Mouse (Mus musculus): ENCODE results near the gene Pef1. TPM values are rescaled to one million over a fixed set of nuclear protein-coding genes. Genes with fewer than 3 reads are reported as not detected.

The Pef1 gene
- polyA plus RNA-seq, 1 experiment from 2014 or later = 64.7 TPM

DNA sequence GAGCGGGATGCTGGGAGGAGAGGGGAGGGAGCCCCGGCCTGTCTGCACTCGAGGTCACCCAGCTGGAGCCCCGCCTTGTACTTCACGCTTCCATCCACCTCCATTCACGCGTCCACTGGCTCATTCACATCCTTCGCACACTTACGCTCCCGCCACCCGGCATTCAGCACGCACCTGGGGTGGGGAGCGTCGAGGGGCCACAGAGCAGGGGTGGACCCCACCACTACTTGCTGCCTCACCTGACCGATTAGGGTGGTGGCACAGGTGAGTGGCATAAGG lies 36.8 kb downstream of the Pef1 start, which contains the start of gene Hcrtr1:
Gene Hcrtr1 (minus strand): TSS at position 146 of the 279 bp plus-strand sequence.
- peaks cover 13% of the 10 kb centered on the region for H3K4me1 ChIP-seq (replicated peaks)
- H3K9me3 ChIP-seq = no peaks in the 10 kb centered on the region
- H3K4me3 ChIP-seq (replicated peaks) = peak within 1 kb of the TSS; percentile 42
- 2% methylated on average over 15 of the region's 15 CpGs for WGBS
- ATAC-seq (ENCODE audit: insufficient number of reproducible peaks, insufficient read depth, low FRiP score, low TSS enrichment, low read depth) = no peak
- H3K4me2 ChIP-seq = peak within 1 kb of the TSS; percentile 75
- no peaks in the 10 kb centered on the region for H3K36me3 ChIP-seq
- H3K9ac ChIP-seq (replicated peaks) = peak within 1 kb of the TSS; percentile 50
- peaks cover 72% of the 10 kb centered on the region for H3K27me3 ChIP-seq
- H3K27ac ChIP-seq = no peak within 1 kb of the TSS

GRCm38 (mm10) chr4:130140992-130141402 lies 38.6 kb downstream of the Pef1 start:
- H3K9ac ChIP-seq (replicated peaks) = no peak overlapping the region
- no peak overlapping the region for H3K27ac ChIP-seq
- H3K4me3 ChIP-seq (replicated peaks) = no peak overlapping the region
- peaks cover 75% of the 10 kb centered on the region for H3K27me3 ChIP-seq
- H3K9me3 ChIP-seq = peaks cover 3% of the 10 kb centered on the region; the same call in 1 of the 2 replicates
- H3K36me3 ChIP-seq = no peaks in the 10 kb centered on the region
- peaks cover 8% of the 10 kb centered on the region for H3K4me1 ChIP-seq (replicated peaks)
- WGBS = 75% methylated on average over 9 of the region's 9 CpGs
- H3K4me2 ChIP-seq = no peak overlapping the region
- ATAC-seq (ENCODE audit: insufficient number of reproducible peaks, insufficient read depth, low FRiP score, low TSS enrichment, low read depth) = no peak

DNA sequence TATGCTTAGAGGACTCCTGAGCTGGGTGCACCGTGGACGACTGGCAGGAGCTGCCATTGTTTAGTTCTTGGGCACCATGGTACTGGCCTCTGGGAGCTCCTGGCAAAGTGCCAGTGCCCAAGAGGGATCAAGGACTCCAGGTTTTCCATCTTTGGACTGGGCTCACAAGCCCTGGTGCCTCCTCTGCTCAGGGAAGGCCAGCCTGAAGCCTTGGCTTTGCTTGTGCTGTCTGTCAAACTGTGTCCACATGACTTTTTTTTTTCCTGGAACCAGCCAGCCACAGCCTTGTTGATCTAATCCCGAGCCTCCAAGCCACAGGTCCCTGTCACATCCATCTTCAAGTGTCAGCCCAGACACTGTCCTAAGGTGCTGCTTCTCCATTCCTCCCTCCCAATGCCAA lies 39.4 kb downstream of the Pef1 start:
- no peak overlapping the region for H3K27ac ChIP-seq
- H3K4me1 ChIP-seq (replicated peaks) = peaks cover 8% of the 10 kb centered on the region
- no peaks in the 10 kb centered on the region for H3K36me3 ChIP-seq
- 65% methylated on average over 3 of the region's 3 CpGs for WGBS
- H3K4me3 ChIP-seq (replicated peaks) = no peak overlapping the region
- H3K4me2 ChIP-seq = no peak overlapping the region
- H3K9ac ChIP-seq (replicated peaks) = no peak overlapping the region
- peaks cover 3% of the 10 kb centered on the region; the same call in 1 of the 2 replicates for H3K9me3 ChIP-seq
- peaks cover 71% of the 10 kb centered on the region for H3K27me3 ChIP-seq
- no peak for ATAC-seq (ENCODE audit: insufficient number of reproducible peaks, insufficient read depth, low FRiP score, low TSS enrichment, low read depth)

DNA sequence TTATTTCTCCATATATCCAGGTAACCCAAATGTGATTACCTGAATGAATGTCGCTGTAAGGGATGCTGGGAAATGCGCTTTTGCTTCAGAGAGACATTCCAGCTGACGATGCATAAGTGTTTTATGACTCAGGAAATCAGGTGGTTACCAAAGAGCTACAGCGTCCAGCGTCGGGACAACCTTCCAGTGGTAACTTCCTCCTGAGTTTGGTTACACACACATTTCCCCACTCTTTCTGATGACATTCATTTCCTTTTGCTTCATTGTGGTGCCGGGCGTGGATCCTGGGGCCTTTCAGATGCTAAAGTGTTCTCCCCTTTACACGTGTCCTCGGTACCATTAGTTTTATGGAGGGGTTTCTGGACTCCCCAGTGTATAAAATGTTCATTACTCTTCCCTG lies 46.0 kb downstream of the Pef1 start:
- Histone ChIP-seq H3K27ac (no peak overlapping the region), H3K4me2 (no peak overlapping the region), H3K36me3 (no peaks in the 10 kb centered on the region), H3K4me1 (replicated peaks) (no peaks in the 10 kb centered on the region), H3K9me3 (peaks cover 3% of the 10 kb centered on the region; the same call in 1 of the 2 replicates), H3K4me3 (replicated peaks) (no peak overlapping the region), H3K27me3 (peaks cover 40% of the 10 kb centered on the region), H3K9ac (replicated peaks) (no peak overlapping the region)
- WGBS = 69% methylated on average over 10 of the region's 10 CpGs
- no peak for ATAC-seq (ENCODE audit: insufficient number of reproducible peaks, insufficient read depth, low FRiP score, low TSS enrichment, low read depth)

GRCm38 (mm10) chr4:130154250-130154649 lies 51.9 kb downstream of the Pef1 start:
- H3K27ac ChIP-seq = no peak overlapping the region
- H3K4me3 ChIP-seq (replicated peaks) = no peak overlapping the region
- no peaks in the 10 kb centered on the region for H3K9me3 ChIP-seq
- H3K9ac ChIP-seq (replicated peaks) = no peak overlapping the region
- no peaks in the 10 kb centered on the region for H3K4me1 ChIP-seq (replicated peaks)
- H3K36me3 ChIP-seq = no peaks in the 10 kb centered on the region
- WGBS = 65% methylated on average over 3 of the region's 3 CpGs
- no peak overlapping the region for H3K4me2 ChIP-seq
- ATAC-seq (ENCODE audit: insufficient number of reproducible peaks, insufficient read depth, low FRiP score, low TSS enrichment, low read depth) = no peak
- peaks cover 38% of the 10 kb centered on the region for H3K27me3 ChIP-seq

- Histone ChIP-seq H3K9me3 (no peaks in the 10 kb centered on the region), H3K27me3 (peaks cover 42% of the 10 kb centered on the region), H3K36me3 (no peaks in the 10 kb centered on the region), H3K4me1 (replicated peaks) (no peaks in the 10 kb centered on the region), H3K4me3 (replicated peaks) (no peak overlapping the region), H3K4me2 (no peak overlapping the region), H3K27ac (no peak overlapping the region), H3K9ac (replicated peaks) (no peak overlapping the region)
- no peak for ATAC-seq (ENCODE audit: insufficient number of reproducible peaks, insufficient read depth, low FRiP score, low TSS enrichment, low read depth)
- WGBS = 66% methylated on average over 12 of the region's 12 CpGs
Measured at GRCm38 (mm10) chr4:130156812-130157371, 54.5 kb downstream of the Pef1 start.

DNA sequence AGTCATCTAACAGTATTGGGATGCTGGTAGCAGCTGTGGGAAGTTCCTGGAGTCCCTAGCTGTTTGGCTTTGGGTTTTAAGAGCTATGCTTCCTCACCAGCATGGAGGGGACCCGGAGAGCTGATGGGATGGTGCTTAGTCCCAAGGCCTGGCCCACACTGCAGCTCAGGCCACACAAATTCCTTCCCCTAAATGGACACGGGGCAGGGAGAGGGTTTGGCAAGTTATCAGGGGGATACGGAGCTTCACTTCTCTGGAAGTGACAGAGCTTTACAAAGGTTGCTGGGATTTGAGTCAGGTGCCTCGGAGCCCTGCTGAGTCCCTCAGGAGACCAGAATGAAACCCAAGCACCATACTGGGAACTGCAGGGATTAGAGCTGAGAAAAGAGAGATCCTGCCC lies 59.0 kb downstream of the Pef1 start:
- H3K27me3 ChIP-seq = peaks cover 33% of the 10 kb centered on the region

DNA sequence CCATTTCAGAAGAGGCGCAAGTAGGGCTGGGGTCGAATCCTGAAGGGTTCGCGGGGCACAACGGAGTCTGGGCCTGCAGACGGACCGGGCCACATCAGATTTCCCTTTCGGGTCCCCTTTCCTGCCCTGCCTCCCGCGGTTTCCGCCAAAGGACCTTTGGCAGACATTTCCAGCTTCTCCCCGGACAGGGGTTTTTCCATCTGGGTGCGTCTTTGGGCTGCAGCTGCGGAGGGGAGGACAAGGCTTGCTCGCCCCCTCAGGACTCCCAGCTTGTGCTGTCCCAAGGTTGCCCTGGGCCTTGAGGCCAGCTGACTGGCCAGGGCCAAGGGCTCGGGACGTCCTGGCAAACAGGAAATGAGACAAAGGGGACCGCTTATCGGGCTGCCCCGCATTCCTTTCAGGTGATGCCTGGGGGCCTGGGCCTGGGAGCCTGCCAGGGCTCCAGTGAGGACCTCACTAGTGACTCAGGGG lies 61.1 kb downstream of the Pef1 start:
- H3K9me3 ChIP-seq = no peaks in the 10 kb centered on the region
- H3K27me3 ChIP-seq = peaks cover 33% of the 10 kb centered on the region
- H3K4me2 ChIP-seq = peak overlapping the region; percentile 52
- H3K4me1 ChIP-seq (replicated peaks) = peaks cover 39% of the 10 kb centered on the region
- peak overlapping the region; percentile 35; the same call in 1 of the 2 replicates for H3K9ac ChIP-seq (replicated peaks)
- ATAC-seq (ENCODE audit: insufficient number of reproducible peaks, insufficient read depth, low FRiP score, low TSS enrichment, low read depth) = peak; percentile 40; the same call in 1 of the 2 replicates
- peak overlapping the region; percentile 50 for H3K27ac ChIP-seq
- 5% methylated on average over 20 of the region's 20 CpGs for WGBS
- H3K4me3 ChIP-seq (replicated peaks) = peak overlapping the region; percentile 2
- H3K36me3 ChIP-seq = no peaks in the 10 kb centered on the region

More for the DNA sequence above, 59.0 kb downstream of the Pef1 start:
- WGBS = 44% methylated on average over 4 of the region's 4 CpGs
- Histone ChIP-seq H3K4me3 (replicated peaks) (no peak overlapping the region), H3K36me3 (no peaks in the 10 kb centered on the region), H3K27ac (no peak overlapping the region), H3K4me2 (no peak overlapping the region), H3K9me3 (no peaks in the 10 kb centered on the region), H3K9ac (replicated peaks) (no peak overlapping the region), H3K4me1 (replicated peaks) (peaks cover 21% of the 10 kb centered on the region)
- ATAC-seq (ENCODE audit: insufficient number of reproducible peaks, insufficient read depth, low FRiP score, low TSS enrichment, low read depth) = no peak

DNA sequence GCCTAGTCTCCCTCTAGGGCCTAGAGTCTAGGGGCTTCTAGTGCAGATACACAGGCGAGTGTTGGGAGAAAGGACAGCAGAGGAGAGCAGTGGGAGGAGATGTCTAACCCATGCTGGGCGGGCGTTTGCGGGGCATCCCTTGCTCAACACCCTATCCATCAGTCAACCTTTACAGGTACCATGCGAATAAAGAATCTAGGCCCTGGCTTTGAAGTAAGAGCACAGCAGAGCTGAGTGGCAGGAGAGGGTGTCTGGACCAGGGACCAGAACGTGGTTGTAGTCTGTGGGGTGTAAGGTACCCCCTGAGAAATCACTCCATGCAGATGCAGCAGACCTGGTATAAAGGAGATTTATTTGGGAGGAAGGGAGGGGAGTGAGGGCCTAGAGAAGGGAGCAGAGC lies 61.8 kb downstream of the Pef1 start:
- Histone ChIP-seq H3K4me1 (replicated peaks) (peaks cover 43% of the 10 kb centered on the region), H3K27me3 (peaks cover 33% of the 10 kb centered on the region), H3K9ac (replicated peaks) (no peak overlapping the region), H3K4me3 (replicated peaks) (no peak overlapping the region), H3K4me2 (no peak overlapping the region), H3K9me3 (no peaks in the 10 kb centered on the region), H3K27ac (peak overlapping the region; percentile 50; the same call in 1 of the 2 replicates), H3K36me3 (no peaks in the 10 kb centered on the region)
- WGBS = 74% methylated on average over 6 of the region's 6 CpGs
- ATAC-seq (ENCODE audit: insufficient number of reproducible peaks, insufficient read depth, low FRiP score, low TSS enrichment, low read depth) = no peak

DNA sequence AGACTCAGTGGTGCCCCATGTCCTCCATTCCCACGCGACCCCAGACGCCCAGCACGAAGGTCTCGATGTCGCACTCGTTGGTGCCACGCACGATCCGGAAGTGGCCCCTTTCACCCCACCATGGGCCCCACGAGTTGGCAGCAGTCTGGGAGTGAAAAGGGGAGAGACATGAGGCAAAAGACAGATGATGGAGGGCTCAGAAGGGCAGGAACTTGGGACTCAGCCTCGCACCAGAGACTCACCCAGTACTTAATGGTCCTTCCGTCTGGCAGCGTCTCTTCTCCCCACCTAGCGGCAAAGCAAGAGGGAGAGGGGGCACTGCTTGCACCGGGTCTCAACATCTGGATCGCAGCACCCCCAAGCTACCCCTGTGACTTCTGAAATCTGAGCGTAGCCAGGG lies 63.7 kb downstream of the Pef1 start:
- 73% methylated on average over 18 of the region's 18 CpGs for WGBS
- Histone ChIP-seq H3K27ac (no peak overlapping the region), H3K9ac (replicated peaks) (0 out of 2 replicates have a peak overlapping the region, but pooled peaks have one; percentile 12), H3K36me3 (no peaks in the 10 kb centered on the region), H3K4me1 (replicated peaks) (peaks cover 45% of the 10 kb centered on the region), H3K9me3 (no peaks in the 10 kb centered on the region), H3K27me3 (peaks cover 25% of the 10 kb centered on the region), H3K4me3 (replicated peaks) (no peak overlapping the region), H3K4me2 (peak overlapping the region; percentile 10; the same call in 1 of the 2 replicates)
- no peak for ATAC-seq (ENCODE audit: insufficient number of reproducible peaks, insufficient read depth, low FRiP score, low TSS enrichment, low read depth)

DNA sequence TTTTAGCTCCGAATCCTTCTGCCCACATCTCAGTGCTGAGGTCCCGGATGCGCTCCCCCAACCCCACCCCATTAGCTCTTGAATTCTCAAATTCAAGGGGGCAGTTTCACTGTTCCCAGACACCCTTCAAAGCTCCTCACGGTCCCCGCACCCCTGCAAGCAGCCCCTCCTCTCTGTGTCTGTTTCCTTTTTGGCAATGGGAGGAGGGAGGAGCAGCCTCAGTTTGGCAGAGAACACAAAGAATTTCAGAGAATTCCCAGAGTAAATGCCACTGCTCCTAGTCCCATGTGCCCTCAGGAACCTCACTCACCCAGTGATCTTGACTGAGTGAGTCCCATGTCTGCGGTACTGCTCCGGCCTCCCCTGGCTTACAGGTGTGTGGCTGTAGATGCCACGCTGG lies 64.2 kb downstream of the Pef1 start:
- H3K36me3 ChIP-seq = no peaks in the 10 kb centered on the region

GRCm38 (mm10) chr4:130167321-130167720 lies 65.0 kb downstream of the Pef1 start:
- ATAC-seq (ENCODE audit: insufficient number of reproducible peaks, insufficient read depth, low FRiP score, low TSS enrichment, low read depth) = no peak
- H3K9me3 ChIP-seq = no peaks in the 10 kb centered on the region
- peak overlapping the region; percentile 28 for H3K4me2 ChIP-seq
- H3K27me3 ChIP-seq = peaks cover 17% of the 10 kb centered on the region
- no peak overlapping the region for H3K27ac ChIP-seq
- peak overlapping the region; percentile 12 for H3K4me3 ChIP-seq (replicated peaks)
- peaks cover 57% of the 10 kb centered on the region for H3K4me1 ChIP-seq (replicated peaks)
- H3K9ac ChIP-seq (replicated peaks) = no peak overlapping the region
- H3K36me3 ChIP-seq = no peaks in the 10 kb centered on the region
- WGBS = 55% methylated on average over 22 of the region's 22 CpGs

More for the DNA sequence above, 64.2 kb downstream of the Pef1 start:
- WGBS = 76% methylated on average over 8 of the region's 8 CpGs
- no peak overlapping the region for H3K4me3 ChIP-seq (replicated peaks)
- peaks cover 50% of the 10 kb centered on the region for H3K4me1 ChIP-seq (replicated peaks)
- H3K27me3 ChIP-seq = peaks cover 20% of the 10 kb centered on the region
- H3K9me3 ChIP-seq = no peaks in the 10 kb centered on the region
- H3K9ac ChIP-seq (replicated peaks) = no peak overlapping the region
- no peak overlapping the region for H3K27ac ChIP-seq
- H3K4me2 ChIP-seq = peak overlapping the region; percentile 10; the same call in 1 of the 2 replicates
- ATAC-seq (ENCODE audit: insufficient number of reproducible peaks, insufficient read depth, low FRiP score, low TSS enrichment, low read depth) = no peak
